Mouse (Mus musculus) bone marrow, adult 2 months (tissue): ENCODE results near the gene Gal3st2.
"Not testable (repeated sequence)": the region's sequence is repeated elsewhere in the genome, so short reads cannot be mapped to it uniquely, and the experiment has no call there.

Experiments used
- CTCF ChIP-seq: fragments of 200-500 bp; IDR thresholded peaks from 2 replicates; pipeline ENCODE4 v1.5.1; 2011; ENCODE audit warnings: low read length, control low read depth; ENCODE audit not compliant: control insufficient read depth, insufficient read depth
- POLR2A ChIP-seq: fragments of 200-500 bp; IDR thresholded peaks from 2 replicates; pipeline ENCODE4 v1.6.1; 2011; ENCODE audit warnings: low read depth, mild to moderate bottlenecking, control low read depth, low read length, borderline replicate concordance; ENCODE audit not compliant: control insufficient read depth

- TF ChIP-seq CTCF, POLR2A: not testable (repeated sequence)
These were observed 57.7 kb downstream of the Gal3st2 start for GRCm38 (mm10) chr1:93918775-93919174.
